Mouse (Mus musculus) mouse embryonic stem cell (cell line): ENCODE measurements around the gene 4921530L21Rik.

Experiments
- in situ Hi-C, 2 experiments: fragments of 300-500 bp; cut with MboI; formaldehyde crosslinking; loops; 1 replicate in 1 of 2; 3 replicates in 1 of 2; pipeline ENCODE4 v1.14.3; 2019 to 2020; ENCODE audit warnings: low sequenced_read_pairs in 2 of 2, low pct_unique_long_range_greater_than_20kb in 1 of 2, mixed read lengths in 1 of 2; ENCODE audit not compliant: unreplicated experiment in 1 of 2

4921530L21Rik gene

DNA sequence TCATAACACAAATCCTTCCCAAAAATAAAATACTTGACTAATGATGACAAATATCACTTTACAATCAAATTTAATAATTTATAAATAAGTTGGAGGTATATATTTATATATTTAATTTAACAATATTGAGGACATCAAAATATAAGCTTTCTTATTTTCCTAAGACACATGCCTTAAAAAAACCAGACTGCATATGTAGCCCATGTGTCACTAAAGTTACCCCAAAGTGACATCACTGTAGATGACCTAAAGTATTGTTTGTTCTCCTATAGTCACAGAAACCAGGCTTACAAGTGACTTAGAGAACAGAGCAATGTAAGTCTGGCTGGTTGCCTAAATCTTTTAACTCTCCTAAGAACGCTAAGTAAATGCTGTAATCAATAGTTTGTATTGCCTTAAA is at the start of gene 4921530L21Rik:
4921530L21Rik (plus strand) TSS at position 301 of the 400 bp plus-strand sequence.
- in situ Hi-C loops: no loop called here

DNA sequence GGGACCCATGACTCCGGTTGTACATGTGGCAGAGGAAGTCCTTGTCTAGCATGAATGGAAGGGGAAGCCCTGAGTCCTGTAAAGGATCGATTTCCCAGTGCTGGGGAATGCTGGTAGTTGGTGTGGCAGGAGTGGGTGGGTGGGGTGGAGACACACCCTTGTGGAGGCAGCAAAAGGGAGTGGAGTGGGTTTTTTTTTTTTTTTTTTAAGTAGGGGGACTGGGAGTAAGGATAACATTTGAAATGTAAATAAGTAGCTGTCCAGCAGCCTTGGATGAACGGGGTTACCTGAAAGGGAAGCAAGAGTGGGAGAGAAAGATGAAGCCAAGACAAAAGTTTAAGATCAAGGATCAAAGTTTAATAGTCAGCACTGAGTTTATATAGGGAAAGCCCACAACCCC is 47.2 kb upstream of the 4921530L21Rik start:
- in situ Hi-C loops: no loop called here

- in situ Hi-C loops: no loop called here
Observed at GRCm38 (mm10) chr14:95862981-95863380, 18.1 kb upstream of the 4921530L21Rik start.

GRCm38 (mm10) chr14:95865676-95866416 is 15.2 kb upstream of the 4921530L21Rik start:
- in situ Hi-C loops: no loop called here

DNA sequence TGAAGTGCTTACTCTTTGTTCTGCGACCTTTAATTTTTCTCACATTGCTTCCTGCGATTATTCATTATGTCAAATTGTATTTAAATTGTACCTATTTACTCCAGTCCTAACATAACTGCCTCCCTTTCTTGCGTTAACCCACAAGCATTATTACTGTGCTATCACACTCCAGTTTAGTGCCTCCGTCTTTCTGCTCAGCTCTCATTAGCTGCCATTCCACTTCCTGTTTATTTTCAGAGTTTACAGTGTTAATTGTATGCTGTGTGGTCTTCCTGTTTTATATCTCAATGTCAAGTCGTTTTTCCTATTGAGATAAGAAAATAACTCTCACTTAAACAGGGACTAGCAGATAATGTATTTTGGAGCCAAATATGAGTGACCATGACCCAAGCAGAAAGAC is 9.0 kb upstream of the 4921530L21Rik start:
- in situ Hi-C loops: no loop called here

- in situ Hi-C loops: no loop called here
Observed at GRCm38 (mm10) chr14:95876785-95877510, 4.1 kb upstream of the 4921530L21Rik start.

GRCm38 (mm10) chr14:95877548-95877947 is 3.5 kb upstream of the 4921530L21Rik start:
- in situ Hi-C loops: no loop called here

DNA sequence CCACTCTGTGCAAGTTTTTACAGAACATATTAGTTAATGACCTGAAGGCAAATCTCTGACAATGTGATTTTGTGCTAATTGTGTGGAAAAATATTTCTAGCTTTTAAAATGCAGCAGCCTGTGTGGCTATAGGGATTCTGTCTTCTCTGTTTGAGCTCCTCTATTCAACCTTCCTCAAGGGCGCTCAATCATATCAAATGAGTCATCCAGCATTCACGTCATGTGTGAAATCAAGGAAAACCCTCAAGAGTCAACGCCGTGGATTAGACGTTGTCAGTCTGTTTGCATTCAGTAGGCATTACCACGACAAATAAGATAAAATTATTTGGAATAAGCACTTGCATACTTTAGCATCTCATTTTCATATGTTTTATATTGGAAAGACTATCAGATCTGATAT is 18.4 kb downstream of the 4921530L21Rik start:
- in situ Hi-C loops: no loop called here

DNA sequence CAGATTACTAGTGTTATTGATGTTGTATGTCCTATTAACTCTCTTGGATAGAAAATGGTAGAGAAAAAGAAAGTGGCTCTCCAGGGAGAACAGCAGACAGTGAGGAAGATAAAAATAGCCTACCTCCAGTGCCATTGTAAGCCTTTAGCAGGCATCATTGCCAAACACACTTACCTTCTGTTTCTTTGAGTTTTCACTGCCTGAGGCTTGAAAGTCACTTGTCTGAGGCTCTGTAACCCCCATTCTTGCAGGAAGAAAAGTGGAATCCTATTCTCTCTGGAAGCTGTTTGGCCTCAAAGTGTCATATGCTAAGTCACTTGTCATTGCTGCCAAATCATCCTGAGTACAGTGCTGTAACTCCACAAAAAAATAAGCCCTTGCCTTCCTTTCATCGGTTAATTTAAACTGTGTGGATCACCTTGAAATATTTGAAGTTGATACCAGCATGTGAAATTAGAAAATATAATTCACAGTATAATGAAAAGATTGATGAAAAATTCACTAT is 23.6 kb downstream of the 4921530L21Rik start:
- in situ Hi-C loops: no loop called here

- in situ Hi-C loops: no loop called here
Observed at GRCm38 (mm10) chr14:95913293-95913692, 32.2 kb downstream of the 4921530L21Rik start.

- in situ Hi-C loops: no loop called here
Observed at GRCm38 (mm10) chr14:95926742-95927141, 45.7 kb downstream of the 4921530L21Rik start.

GRCm38 (mm10) chr14:95927810-95928785 is 47.0 kb downstream of the 4921530L21Rik start:
- in situ Hi-C loops: no loop called here
